Comparison of ENCODE assay signal across 8 mouse cellular contexts in genomic region chr13:46006211-46007102, GRCm38 (mm10). TPM values are rescaled to one million over a fixed set of nuclear protein-coding genes. Genes with fewer than 3 reads are reported as not detected.
DNase-seq lines count a peak whose midpoint lies in the region; ATAC-seq and TF ChIP-seq lines count a peak whose summit lies in the region.

No protein-coding gene starts in this region.

- peak overlapping the region; percentile 40 for H3K4me2 ChIP-seq in heart, embryonic 14.5 days (ENCODE audit: low read length)
- peak overlapping the region; percentile 32 for H3K4me2 ChIP-seq in kidney, embryonic 16.5 days (replicated peaks; ENCODE audit: low read depth, low read length)

- H3K9me3 ChIP-seq in MEL (replicated peaks; ENCODE audit: insufficient read depth, low read length) = no peaks in the 10 kb centered on the region
- no peaks in the 10 kb centered on the region for H3K9me3 ChIP-seq in forebrain, embryonic 10.5 days
- 0 out of 2 replicates have a peak, but pooled peaks cover 3% of the 10 kb centered on the region for H3K9me3 ChIP-seq in heart, embryonic 14.5 days (ENCODE audit: control insufficient read depth, low read length)
- H3K9me3 ChIP-seq in kidney, embryonic 16.5 days (ENCODE audit: low read length) = peaks cover 5% of the 10 kb centered on the region; the same call in 1 of the 2 replicates

- 23% methylated on average over 4 of the region's 4 CpGs for WGBS in forebrain, embryonic 10.5 days
- 5% methylated on average over 4 of the region's 4 CpGs for WGBS in heart, embryonic 14.5 days
- WGBS in kidney, embryonic 16.5 days = 4% methylated on average over 4 of the region's 4 CpGs

- no peaks in the 10 kb centered on the region for H3K36me3 ChIP-seq in MEL (ENCODE audit: control insufficient read depth in 1 of 2, insufficient read depth in 2 of 2, low read length in 2 of 2)
- H3K36me3 ChIP-seq in forebrain, embryonic 10.5 days (replicated peaks) = no peaks in the 10 kb centered on the region
- no peaks in the 10 kb centered on the region for H3K36me3 ChIP-seq in heart, embryonic 14.5 days (ENCODE audit: control insufficient read depth, insufficient read depth, low read length)
- no peaks in the 10 kb centered on the region for H3K36me3 ChIP-seq in kidney, embryonic 16.5 days (ENCODE audit: insufficient read depth, low read length)

- TF ChIP-seq EP300 in MEL (IDR thresholded peaks at IDR 0.05; ENCODE audit: low read depth in 1 of 2, low read length in 2 of 2) = no peak

- no peak for TF ChIP-seq CTCF in MEL (IDR thresholded peaks at IDR 0.05 in 2 of 3, conservative IDR thresholded peaks at IDR 0.05 in 1 of 3; ENCODE audit: control insufficient read depth in 1 of 3, insufficient read depth in 1 of 3, low read depth in 2 of 3, low read length in 3 of 3, poor library complexity in 1 of 3, severe bottlenecking in 1 of 3)

- ATAC-seq in heart, embryonic 14.5 days (ENCODE audit: insufficient number of reproducible peaks, insufficient read depth, low FRiP score, low read depth) = peak; percentile 71
- ATAC-seq in kidney, embryonic 16.5 days (ENCODE audit: low FRiP score, low TSS enrichment) = peak; percentile 96

- H3K9ac ChIP-seq in MEL (ENCODE audit: control insufficient read depth, low read depth, low read length, poor library complexity, severe bottlenecking) = no peak overlapping the region
- no peak overlapping the region for H3K9ac ChIP-seq in heart, embryonic 14.5 days (ENCODE audit: low read length)
- H3K9ac ChIP-seq in kidney, embryonic 16.5 days (replicated peaks; ENCODE audit: low read length) = peak overlapping the region; percentile 38

- no peaks in the 10 kb centered on the region for H3K79me2 ChIP-seq in MEL (ENCODE audit: control insufficient read depth, insufficient read depth, low read length, poor library complexity)

- TF ChIP-seq POLR2A in MEL (IDR thresholded peaks at IDR 0.05; ENCODE audit: control insufficient read depth in 1 of 2, insufficient read depth in 1 of 2, low read depth in 1 of 2, low read length in 2 of 2, poor library complexity in 1 of 2) = no peak

- H3K4me3 ChIP-seq in MEL (ENCODE audit: control insufficient read depth in 1 of 2, insufficient read depth in 1 of 2, low read depth in 2 of 2, low read length in 2 of 2) = no peak overlapping the region
- H3K4me3 ChIP-seq in forebrain, embryonic 10.5 days = peak overlapping the region; percentile 26; the same call in 1 of the 2 replicates
- H3K4me3 ChIP-seq in heart, embryonic 14.5 days (ENCODE audit: control insufficient read depth in 1 of 2, insufficient read depth in 1 of 2, low read depth in 1 of 2, low read length in 2 of 2) = no peak overlapping the region
- no peak overlapping the region for H3K4me3 ChIP-seq in kidney, embryonic 16.5 days (ENCODE audit: low read length)

- no peak overlapping the region for H3K27ac ChIP-seq in MEL (ENCODE audit: control insufficient read depth, low read depth, low read length)
- peak overlapping the region; percentile 78 for H3K27ac ChIP-seq in forebrain, embryonic 10.5 days
- peak overlapping the region; percentile 42 to 51; a peak in 3 of 4 replicates for H3K27ac ChIP-seq in heart, embryonic 14.5 days (replicated peaks in 1 of 2; ENCODE audit: control insufficient read depth in 1 of 2, insufficient read depth in 1 of 2, low read depth in 2 of 2, low read length in 2 of 2)
- H3K27ac ChIP-seq in kidney, embryonic 16.5 days (ENCODE audit: low read length) = peak overlapping the region; percentile 85

- peak; percentile 39 for DNase-seq in MEL (ENCODE audit: low read depth, low spot score)
- DNase-seq in brain, adult 2 months (ENCODE audit: low read depth, low spot score) = peak; percentile 94
- peak; percentile 65 for DNase-seq in forebrain, embryonic 10.5 days (ENCODE audit: extremely low spot score, low spot score)
- peak; percentile 8 to 32 for DNase-seq in lung, postnatal 4 days
- peak; percentile 46 for DNase-seq in testis, postnatal 10 days (ENCODE audit: low spot score)
- no peak for DNase-seq in thymus, postnatal 10 days (ENCODE audit: low spot score in 2 of 2)

- TF ChIP-seq RAD21 in MEL (IDR thresholded peaks at IDR 0.05; ENCODE audit: low read depth, low read length) = no peak

- no peaks in the 10 kb centered on the region for H3K4me1 ChIP-seq in MEL (ENCODE audit: control insufficient read depth in 1 of 2, insufficient read depth in 2 of 2, low read length in 2 of 2)
- peaks cover 37% of the 10 kb centered on the region for H3K4me1 ChIP-seq in forebrain, embryonic 10.5 days
- peaks cover 13 to 21% of the 10 kb centered on the region in 2 experiments for H3K4me1 ChIP-seq in heart, embryonic 14.5 days (ENCODE audit: control insufficient read depth in 2 of 2, insufficient read depth in 2 of 2, low read length in 2 of 2)
- peaks cover 28% of the 10 kb centered on the region for H3K4me1 ChIP-seq in kidney, embryonic 16.5 days (ENCODE audit: insufficient read depth, low read length)

- peaks cover 0 to 1% of the 10 kb centered on the region in 2 experiments; a peak in 1 of 4 replicates for H3K27me3 ChIP-seq in MEL (ENCODE audit: control insufficient read depth in 1 of 2, insufficient read depth in 2 of 2, low read length in 2 of 2)
- H3K27me3 ChIP-seq in forebrain, embryonic 10.5 days (ENCODE audit: poor library complexity, severe bottlenecking) = peaks cover 38% of the 10 kb centered on the region
- H3K27me3 ChIP-seq in heart, embryonic 14.5 days (ENCODE audit: control insufficient read depth, insufficient read depth, low read length) = no peaks in the 10 kb centered on the region
- no peaks in the 10 kb centered on the region for H3K27me3 ChIP-seq in kidney, embryonic 16.5 days (ENCODE audit: insufficient read depth, low read length)

TF ChIP-seq in MEL, 35 proteins besides CTCF, POLR2A, EP300 and RAD21:
- TF ChIP-seq E2F4 (IDR thresholded peaks at IDR 0.05; ENCODE audit: borderline replicate concordance, low read depth, low read length) (no peak), CHD1 (IDR thresholded peaks at IDR 0.05; ENCODE audit: low read depth, low read length) (no peak), MXI1 (IDR thresholded peaks at IDR 0.05; ENCODE audit: low read depth, low read length) (no peak), UBTF (IDR thresholded peaks at IDR 0.05; ENCODE audit: borderline replicate concordance, insufficient read depth, low read depth, low read length) (no peak), ETS1 (IDR thresholded peaks at IDR 0.05; ENCODE audit: low read depth, low read length) (no peak), GABPA (IDR thresholded peaks at IDR 0.05; ENCODE audit: low read depth, low read length) (no peak), ZMIZ1 (IDR thresholded peaks at IDR 0.05; ENCODE audit: low read depth, low read length) (no peak), MEF2A (IDR thresholded peaks at IDR 0.05; ENCODE audit: extremely low read depth, insufficient replicate concordance, low read depth, low read length, poor library complexity, severe bottlenecking) (no peak), GATA1 (IDR thresholded peaks at IDR 0.05; ENCODE audit: low read depth, low read length) (no peak), ZC3H11A (IDR thresholded peaks at IDR 0.05; ENCODE audit: low read depth, low read length) (no peak), RCOR1 (IDR thresholded peaks at IDR 0.05; ENCODE audit: low read depth, low read length) (no peak), TBP (IDR thresholded peaks at IDR 0.05; ENCODE audit: low read depth, low read length) (no peak), KAT2A (conservative IDR thresholded peaks at IDR 0.05; ENCODE audit: low read depth, low read length) (no peak), ZKSCAN1 (IDR thresholded peaks at IDR 0.05; ENCODE audit: low read depth, low read length) (no peak), SIN3A (IDR thresholded peaks at IDR 0.05; ENCODE audit: low read length) (no peak), MYB (IDR thresholded peaks at IDR 0.05; ENCODE audit: low read depth, low read length) (no peak), TCF12 (IDR thresholded peaks at IDR 0.05; ENCODE audit: low read depth, low read length) (no peak), TAL1 (IDR thresholded peaks at IDR 0.05; ENCODE audit: low read length) (no peak)

RNA-seq across cellular contexts. Expression of gene Atxn1, which starts 41.6 kb away (rescaled TPM):
- total RNA-seq in MEL (2012; rRNA removed) = 0.39 and 0.98 TPM in 2 replicates
- polyA plus RNA-seq in MEL (2012; ENCODE audit: insufficient read depth in 1 of 2, insufficient read length in 2 of 2, low read depth in 1 of 2, low replicate concordance in 2 of 2, missing spikeins in 1 of 2) = 1 to 10 TPM in 1 of 2 experiments, not detected in 1; 1.1 TPM
- 1.6 and 2.2 TPM in 2 replicates for polyA plus RNA-seq in forebrain, embryonic 10.5 days (2016; fragmentation: Nextera tagmentation; extraction: Ambion mirVana)
- polyA plus RNA-seq in heart, embryonic 14.5 days (2014; fragmentation: Nextera tagmentation; extraction: Ambion mirVana) = 6.8 and 7.4 TPM in 2 replicates
- polyA plus RNA-seq in kidney, embryonic 16.5 days (2015; fragmentation: Nextera tagmentation; extraction: Ambion mirVana) = 5.9 and 7.6 TPM in 2 replicates

Comparison
In these comparisons a context has a peak if more than half of its experiments do, and no peak if none do; other contexts are left out.
1. DNase-seq: peak in MEL (single experiment), brain, adult 2 months (single experiment), forebrain, embryonic 10.5 days (single experiment), lung, postnatal 4 days (2 of 2) and testis, postnatal 10 days (single experiment); none in thymus, postnatal 10 days (0 of 2).